ENCODE assay signal across 9 mouse cellular contexts in genomic region chr13:20538216-20539070, GRCm38 (mm10).
DNase-seq lines count a peak whose midpoint lies in the region; ATAC-seq and TF ChIP-seq lines count a peak whose summit lies in the region.
"Had no signal": no experiment of that assay in that cellular context is flagged by ENCODE, and none has a peak within 500 bp of the region (broad histone marks: within the 10 kb centered on the region; RNA-seq: fewer than 3 reads in every experiment).

No protein-coding gene starts in this region.

- H3K4me3 ChIP-seq in layer of hippocampus, adult 2 months = no peak overlapping the region
- H3K4me3 ChIP-seq in kidney, embryonic 14.5 days (ENCODE audit: low read length) = no peak overlapping the region

- no peak for TF ChIP-seq CTCF in layer of hippocampus, adult 2 months (conservative IDR thresholded peaks at IDR 0.05)

- H3K4me2 ChIP-seq in kidney, embryonic 14.5 days (replicated peaks; ENCODE audit: low read depth, low read length) = no peak overlapping the region

- no peaks in the 10 kb centered on the region for H3K27me3 ChIP-seq in splenic B cell, adult 2 months (ENCODE audit: control insufficient read depth, insufficient read depth, low read length, poor library complexity, severe bottlenecking)
- H3K27me3 ChIP-seq in kidney, embryonic 14.5 days (ENCODE audit: control insufficient read depth, insufficient read depth, low read length) = no peaks in the 10 kb centered on the region

- 74% methylated on average over 12 of the region's 12 CpGs for WGBS in kidney, embryonic 14.5 days

- no peak for DNase-seq in layer of hippocampus, adult 2 months (ENCODE audit: low spot score in 2 of 2)
- no peak for DNase-seq in layer of hippocampus, adult 9-10 months (ENCODE audit: low spot score)
- peak; percentile 74 to 76 for DNase-seq in frontal cortex, adult 2 months (ENCODE audit: extremely low spot score in 1 of 2, low spot score in 1 of 2)
- DNase-seq in left cerebral cortex, postnatal 14 days (ENCODE audit: low spot score in 2 of 2) = peak; percentile 56 to 82
- peak; percentile 11 for DNase-seq in splenic B cell, adult 2 months (ENCODE audit: low read depth, low spot score)
- DNase-seq in kidney, adult 8-10 months = no peak
- DNase-seq: adrenal gland, adult 8-10 months; heart, postnatal 36 days had no signal

- no peaks in the 10 kb centered on the region for H3K9me3 ChIP-seq in kidney, embryonic 14.5 days (ENCODE audit: control insufficient read depth, low read length)

- H3K36me3 ChIP-seq in splenic B cell, adult 2 months (ENCODE audit: control insufficient read depth, insufficient read depth, low read length, poor library complexity, severe bottlenecking) = no peaks in the 10 kb centered on the region
- H3K36me3 ChIP-seq in kidney, embryonic 14.5 days (ENCODE audit: control insufficient read depth, insufficient read depth, low read length) = no peaks in the 10 kb centered on the region

- no peaks in the 10 kb centered on the region for H3K4me1 ChIP-seq in kidney, embryonic 14.5 days (ENCODE audit: control insufficient read depth, insufficient read depth, low read length)

- peak overlapping the region; percentile 53; the same call in 1 of the 2 replicates for H3K27ac ChIP-seq in layer of hippocampus, adult 2 months
- no peak overlapping the region for H3K27ac ChIP-seq in kidney, embryonic 14.5 days (ENCODE audit: low read depth, low read length)

- no peak for ATAC-seq in kidney, embryonic 14.5 days (ENCODE audit: low FRiP score, low TSS enrichment)

- intact Hi-C loops in left cerebral cortex, postnatal 14 days (cut with DNase I) = no loop called here

- no peak overlapping the region for H3K9ac ChIP-seq in kidney, embryonic 14.5 days (ENCODE audit: low read depth, low read length)

Comparison
In these comparisons a context has a peak if more than half of its experiments do, and no peak if none do; other contexts are left out.
1. DNase-seq: peak in frontal cortex, adult 2 months (2 of 2), left cerebral cortex, postnatal 14 days (2 of 2) and splenic B cell, adult 2 months (single experiment); none in layer of hippocampus, adult 2 months (0 of 2), layer of hippocampus, adult 9-10 months (single experiment) and kidney, adult 8-10 months (0 of 2).